Mouse (Mus musculus): ENCODE measurements around the gene Orc3. TPM values are rescaled to one million over a fixed set of nuclear protein-coding genes. Genes with fewer than 3 reads are reported as not detected.

The Orc3 gene
- polyA plus RNA-seq, 1 experiment from 2014 or later = 93.2 TPM

- Histone ChIP-seq H3K9ac (no peak overlapping the region), H3K9me3 (no peaks in the 10 kb centered on the region), H3K4me1 (no peaks in the 10 kb centered on the region), H3K27me3 (no peaks in the 10 kb centered on the region), H3K4me2 (no peak overlapping the region), H3K27ac (no peak overlapping the region), H3K36me3 (peaks cover 31% of the 10 kb centered on the region), H3K4me3 (no peak overlapping the region)
- 94% methylated on average over 7 of the region's 7 CpGs for WGBS
- no peak for ATAC-seq (ENCODE audit: borderline replicate concordance, extremely low read depth, low FRiP score, low TSS enrichment)
Measured at GRCm38 (mm10) chr4:34634129-34634528, 19.4 kb upstream of the Orc3 start.

- no peak for ATAC-seq (ENCODE audit: borderline replicate concordance, extremely low read depth, low FRiP score, low TSS enrichment)
- Histone ChIP-seq H3K36me3 (peaks cover 44% of the 10 kb centered on the region), H3K4me2 (no peak overlapping the region), H3K4me1 (no peaks in the 10 kb centered on the region), H3K4me3 (no peak overlapping the region), H3K27me3 (no peaks in the 10 kb centered on the region), H3K9me3 (no peaks in the 10 kb centered on the region), H3K27ac (no peak overlapping the region), H3K9ac (no peak overlapping the region)
- 82% methylated on average over 1 of the region's 1 CpGs for WGBS
Measured at GRCm38 (mm10) chr4:34629956-34630355, 15.2 kb upstream of the Orc3 start.

- no peaks in the 10 kb centered on the region for H3K4me1 ChIP-seq
- peaks cover 46% of the 10 kb centered on the region for H3K36me3 ChIP-seq
- H3K9ac ChIP-seq = no peak overlapping the region
- 83% methylated on average over 6 of the region's 6 CpGs for WGBS
- H3K9me3 ChIP-seq = no peaks in the 10 kb centered on the region
- no peaks in the 10 kb centered on the region for H3K27me3 ChIP-seq
- H3K4me3 ChIP-seq = no peak overlapping the region
- no peak overlapping the region for H3K4me2 ChIP-seq
- ATAC-seq (ENCODE audit: borderline replicate concordance, extremely low read depth, low FRiP score, low TSS enrichment) = no peak
- no peak overlapping the region for H3K27ac ChIP-seq
Measured at GRCm38 (mm10) chr4:34626401-34626800, 11.7 kb upstream of the Orc3 start.

GRCm38 (mm10) chr4:34625556-34625955, 10.8 kb upstream of the Orc3 start:
- no peaks in the 10 kb centered on the region for H3K9me3 ChIP-seq
- 85% methylated on average over 4 of the region's 4 CpGs for WGBS
- ATAC-seq (ENCODE audit: borderline replicate concordance, extremely low read depth, low FRiP score, low TSS enrichment) = no peak
- no peak overlapping the region for H3K4me3 ChIP-seq
- no peak overlapping the region for H3K4me2 ChIP-seq
- no peak overlapping the region for H3K27ac ChIP-seq
- H3K9ac ChIP-seq = no peak overlapping the region
- no peaks in the 10 kb centered on the region for H3K4me1 ChIP-seq
- no peaks in the 10 kb centered on the region for H3K27me3 ChIP-seq
- H3K36me3 ChIP-seq = peaks cover 39% of the 10 kb centered on the region

- WGBS = 67% methylated on average over 8 of the region's 8 CpGs
- Histone ChIP-seq H3K4me3 (peak overlapping the region; percentile 85), H3K36me3 (no peaks in the 10 kb centered on the region), H3K9ac (no peak overlapping the region), H3K27ac (no peak overlapping the region), H3K4me1 (peaks cover 22% of the 10 kb centered on the region), H3K9me3 (no peaks in the 10 kb centered on the region), H3K27me3 (no peaks in the 10 kb centered on the region), H3K4me2 (peak overlapping the region; percentile 80)
- no peak for ATAC-seq (ENCODE audit: borderline replicate concordance, extremely low read depth, low FRiP score, low TSS enrichment)
Measured at GRCm38 (mm10) chr4:34616146-34616545, 1.4 kb upstream of the Orc3 start.

GRCm38 (mm10) chr4:34615303-34615702, 559 bp upstream of the Orc3 start:
- ATAC-seq (ENCODE audit: borderline replicate concordance, extremely low read depth, low FRiP score, low TSS enrichment) = 0 out of 2 replicates have a peak, but pooled peaks have one; percentile 16
- Histone ChIP-seq H3K4me3 (peak overlapping the region; percentile 85), H3K36me3 (no peaks in the 10 kb centered on the region)

GRCm38 (mm10) chr4:34613571-34614145, 1.1 kb downstream of the Orc3 start:
- Histone ChIP-seq H3K9ac (peak overlapping the region; percentile 89), H3K4me3 (peak overlapping the region; percentile 85)
- WGBS = 54% methylated on average over 6 of the region's 6 CpGs

More at GRCm38 (mm10) chr4:34615303-34615702, 559 bp upstream of the Orc3 start:
- no peaks in the 10 kb centered on the region for H3K27me3 ChIP-seq
- WGBS = 1% methylated on average over 13 of the region's 13 CpGs
- peak overlapping the region; percentile 87; the same call in 1 of the 2 replicates for H3K27ac ChIP-seq
- no peaks in the 10 kb centered on the region for H3K9me3 ChIP-seq
- H3K4me2 ChIP-seq = peak overlapping the region; percentile 80
- peak overlapping the region; percentile 89 for H3K9ac ChIP-seq
- H3K4me1 ChIP-seq = peaks cover 22% of the 10 kb centered on the region

GRCm38 (mm10) chr4:34606658-34607057, 8.1 kb downstream of the Orc3 start:
- no peak for ATAC-seq (ENCODE audit: borderline replicate concordance, extremely low read depth, low FRiP score, low TSS enrichment)
- Histone ChIP-seq H3K9ac (no peak overlapping the region), H3K27me3 (no peaks in the 10 kb centered on the region), H3K9me3 (no peaks in the 10 kb centered on the region), H3K4me1 (no peaks in the 10 kb centered on the region), H3K36me3 (peaks cover 40% of the 10 kb centered on the region), H3K27ac (no peak overlapping the region), H3K4me3 (no peak overlapping the region), H3K4me2 (no peak overlapping the region)
- WGBS = 94% methylated on average over 10 of the region's 10 CpGs

More at GRCm38 (mm10) chr4:34613571-34614145, 1.1 kb downstream of the Orc3 start:
- Histone ChIP-seq H3K27me3 (no peaks in the 10 kb centered on the region), H3K4me2 (peak overlapping the region; percentile 80), H3K36me3 (peaks cover 7% of the 10 kb centered on the region), H3K9me3 (no peaks in the 10 kb centered on the region), H3K4me1 (peaks cover 22% of the 10 kb centered on the region), H3K27ac (no peak overlapping the region)
- no peak for ATAC-seq (ENCODE audit: borderline replicate concordance, extremely low read depth, low FRiP score, low TSS enrichment)

- H3K4me3 ChIP-seq = no peak overlapping the region
- ATAC-seq (ENCODE audit: borderline replicate concordance, extremely low read depth, low FRiP score, low TSS enrichment) = no peak
- no peak overlapping the region for H3K27ac ChIP-seq
- H3K9me3 ChIP-seq = no peaks in the 10 kb centered on the region
- H3K4me2 ChIP-seq = no peak overlapping the region
- H3K9ac ChIP-seq = no peak overlapping the region
- WGBS = 95% methylated on average over 6 of the region's 6 CpGs
- peaks cover 54% of the 10 kb centered on the region for H3K36me3 ChIP-seq
- no peaks in the 10 kb centered on the region for H3K27me3 ChIP-seq
- no peaks in the 10 kb centered on the region for H3K4me1 ChIP-seq
Measured at GRCm38 (mm10) chr4:34603123-34603522, 11.6 kb downstream of the Orc3 start.

- ATAC-seq (ENCODE audit: borderline replicate concordance, extremely low read depth, low FRiP score, low TSS enrichment) = no peak
- no peak overlapping the region for H3K4me3 ChIP-seq
- H3K27ac ChIP-seq = no peak overlapping the region
- WGBS = 70% methylated on average over 7 of the region's 7 CpGs
- H3K4me2 ChIP-seq = no peak overlapping the region
- peaks cover 58% of the 10 kb centered on the region for H3K36me3 ChIP-seq
- H3K9me3 ChIP-seq = no peaks in the 10 kb centered on the region
- H3K4me1 ChIP-seq = no peaks in the 10 kb centered on the region
- H3K27me3 ChIP-seq = no peaks in the 10 kb centered on the region
- H3K9ac ChIP-seq = no peak overlapping the region
Measured at GRCm38 (mm10) chr4:34584871-34585607, 29.7 kb downstream of the Orc3 start.

- H3K36me3 ChIP-seq = peaks cover 66% of the 10 kb centered on the region
- no peak overlapping the region for H3K4me3 ChIP-seq
- no peaks in the 10 kb centered on the region for H3K4me1 ChIP-seq
- no peak overlapping the region for H3K9ac ChIP-seq
- ATAC-seq (ENCODE audit: borderline replicate concordance, extremely low read depth, low FRiP score, low TSS enrichment) = no peak
- no peak overlapping the region for H3K27ac ChIP-seq
- 90% methylated on average over 3 of the region's 3 CpGs for WGBS
- H3K27me3 ChIP-seq = no peaks in the 10 kb centered on the region
- no peak overlapping the region for H3K4me2 ChIP-seq
- H3K9me3 ChIP-seq = no peaks in the 10 kb centered on the region
Measured at GRCm38 (mm10) chr4:34583427-34583826, 31.3 kb downstream of the Orc3 start.

GRCm38 (mm10) chr4:34582476-34582875, 32.3 kb downstream of the Orc3 start:
- Histone ChIP-seq H3K4me2 (no peak overlapping the region), H3K36me3 (peaks cover 74% of the 10 kb centered on the region), H3K27ac (no peak overlapping the region), H3K4me3 (no peak overlapping the region), H3K9me3 (no peaks in the 10 kb centered on the region), H3K27me3 (no peaks in the 10 kb centered on the region), H3K9ac (no peak overlapping the region), H3K4me1 (no peaks in the 10 kb centered on the region)
- no peak for ATAC-seq (ENCODE audit: borderline replicate concordance, extremely low read depth, low FRiP score, low TSS enrichment)
- 61% methylated on average over 5 of the region's 5 CpGs for WGBS
